Mouse (Mus musculus) cerebellum, adult 2 months (tissue): ENCODE results near the gene Gbf1. TPM values are rescaled to one million over a fixed set of nuclear protein-coding genes. Genes with fewer than 3 reads are reported as not detected.

Experiments used
- DNase-seq, 2 experiments: peaks; one replicate each; pipeline ENCODE4 v3.0.0; 2021
- H3K27ac ChIP-seq: fragments of 200-500 bp; 2 replicates; pipeline ENCODE4 v1.5.1; 2012; ENCODE audit warnings: low read length, control low read depth, inconsistent platforms; ENCODE audit not compliant: insufficient read depth
- H3K27me3 ChIP-seq: fragments of 200-500 bp; 2 replicates; pipeline ENCODE4 v1.6.1; 2012; ENCODE audit warnings: inconsistent platforms, mild to moderate bottlenecking, low read length, moderate library complexity; ENCODE audit not compliant: control insufficient read depth, insufficient read depth
- H3K4me1 ChIP-seq: fragments of 200-500 bp; 2 replicates; pipeline ENCODE4 v1.6.1; 2011; ENCODE audit warnings: low read length; ENCODE audit not compliant: control insufficient read depth, insufficient read depth
- H3K4me3 ChIP-seq: fragments of 200-500 bp; replicated peaks from 2 replicates; pipeline ENCODE3; 2011; ENCODE audit warnings: mild to moderate bottlenecking, low read depth, low read length, control low read depth; ENCODE audit not compliant: insufficient read depth
- CTCF ChIP-seq: fragments of 200-500 bp; IDR thresholded peaks from 2 replicates; pipeline ENCODE4 v1.5.1; 2011; ENCODE audit warnings: low read depth, mild to moderate bottlenecking, control low read depth, low read length, moderate library complexity, borderline replicate concordance; ENCODE audit not compliant: insufficient read depth
- POLR2A ChIP-seq: fragments of 200-500 bp; IDR thresholded peaks from 2 replicates; pipeline ENCODE4 v1.6.1; 2011; ENCODE audit warnings: low read length, control low read depth, borderline replicate concordance; ENCODE audit not compliant: insufficient read depth
- WGBS: fragments of 180-500 bp; shearing (Covaris S2); methylation state at CpG from one replicate; pipeline ENCODE4 v1.1.7; 2018; 5-methylcytosine and 5-hydroxymethylcytosine counted together
- polyA plus RNA-seq: library from polyadenylated mRNA; depleted of rRNA; stranded (reverse); fragments of >200 nt; gene quantifications from 2 replicates; pipeline ENCODE4 v1.2.3, GENCODE M21; 2012

The Gbf1 gene
- polyA plus RNA-seq, 1 experiment: 85.3 TPM

DNA sequence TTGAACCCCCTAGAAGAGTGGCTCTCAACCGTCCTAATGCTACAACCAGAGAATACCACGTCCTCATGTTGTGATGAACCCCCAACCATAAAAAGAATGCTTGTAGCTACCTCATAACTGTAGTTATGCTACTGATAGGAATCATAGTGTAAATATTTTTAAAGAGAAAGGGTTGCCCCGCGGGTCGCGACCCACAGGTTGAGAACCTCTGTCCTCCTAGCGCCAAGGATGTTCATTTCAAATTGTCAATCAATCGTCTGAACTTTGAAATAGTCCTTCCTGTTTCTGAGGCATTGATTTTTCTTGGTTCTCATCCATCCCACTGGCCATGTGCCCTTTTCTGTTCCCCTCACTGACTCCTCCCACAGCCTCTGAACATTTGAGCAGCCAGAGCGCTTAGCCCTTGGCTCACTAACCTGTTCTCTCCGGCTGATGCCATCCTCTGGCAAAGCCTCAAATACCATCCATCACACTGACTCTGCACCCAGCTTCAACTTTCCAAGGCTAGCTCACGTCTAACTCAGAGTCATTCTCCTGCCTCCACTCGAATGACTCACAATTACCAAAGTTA, 138.3 kb downstream of the Gbf1 start:
- TF ChIP-seq POLR2A (no peak), CTCF (no peak)
- H3K27ac ChIP-seq: no peak overlapping the region
- H3K4me1 ChIP-seq: peaks cover 19% of the 10 kb centered on the region
- no peak for DNase-seq
- H3K4me3 ChIP-seq: no peak overlapping the region
- WGBS: 47% methylated on average over 12 of the region's 12 CpGs
- no peaks in the 10 kb centered on the region for H3K27me3 ChIP-seq

DNA sequence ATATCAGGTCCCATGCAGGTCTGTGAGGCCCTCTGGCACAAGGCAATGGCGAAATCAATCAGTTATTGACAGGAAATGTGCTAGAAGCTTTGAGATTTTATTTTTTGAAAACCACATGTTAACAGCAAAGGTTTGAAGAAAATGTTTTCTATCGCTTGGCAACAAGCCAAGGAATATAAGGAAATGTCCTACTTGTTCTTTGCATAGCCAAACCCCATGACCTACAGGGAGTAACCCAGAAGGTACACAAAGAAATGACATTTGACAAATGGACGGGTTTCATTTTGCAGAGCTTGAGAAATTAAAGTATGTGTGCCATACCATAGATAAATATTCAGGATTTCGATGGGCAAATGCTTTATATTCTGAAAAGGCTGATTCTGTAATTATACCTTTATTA, 144.6 kb downstream of the Gbf1 start:
- no peak overlapping the region for H3K27ac ChIP-seq
- H3K4me1 ChIP-seq: no peaks in the 10 kb centered on the region
- no peak overlapping the region for H3K4me3 ChIP-seq
- TF ChIP-seq POLR2A: no peak
- no peak for TF ChIP-seq CTCF
- no peak for DNase-seq
- WGBS: 79% methylated on average over 4 of the region's 4 CpGs
- no peaks in the 10 kb centered on the region for H3K27me3 ChIP-seq

DNA sequence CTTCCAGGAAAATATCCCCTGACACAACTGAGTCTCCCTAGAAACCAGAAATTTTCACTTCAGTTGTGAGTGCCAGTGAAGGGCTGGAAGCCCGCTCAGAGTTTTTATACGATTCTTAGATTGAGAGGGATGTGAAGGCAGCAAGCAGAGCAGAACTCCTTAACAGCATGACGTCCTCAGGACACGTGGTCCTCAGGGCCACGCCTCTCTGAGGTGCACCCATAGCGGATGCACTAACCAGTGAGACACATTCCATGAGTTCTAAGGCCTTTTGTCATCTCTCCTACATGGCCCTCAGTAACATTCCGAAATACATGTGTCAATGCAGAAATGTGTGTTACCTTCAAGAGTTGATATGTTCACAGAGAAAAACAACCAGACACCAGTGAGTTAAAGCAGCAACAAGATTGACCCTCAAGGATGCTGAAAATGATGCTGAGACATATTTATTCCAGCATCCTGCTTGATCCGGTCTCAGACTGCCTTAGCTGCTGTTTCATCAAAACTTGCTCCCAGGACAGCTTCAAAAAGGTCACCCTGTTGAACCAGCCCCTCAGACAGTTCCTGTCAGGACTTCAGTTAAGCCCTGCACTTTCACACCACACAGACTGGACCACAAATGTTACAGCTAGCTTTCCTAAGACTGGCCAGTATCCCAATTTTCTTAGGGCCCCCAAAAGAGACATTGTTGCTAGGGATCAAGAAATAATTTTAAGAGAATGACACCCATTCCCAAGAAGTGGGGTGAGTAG, 148.2 kb downstream of the Gbf1 start:
- TF ChIP-seq POLR2A: no peak
- TF ChIP-seq CTCF: no peak
- 44% methylated on average over 8 of the region's 8 CpGs for whole genome bisulfite sequencing

DNA sequence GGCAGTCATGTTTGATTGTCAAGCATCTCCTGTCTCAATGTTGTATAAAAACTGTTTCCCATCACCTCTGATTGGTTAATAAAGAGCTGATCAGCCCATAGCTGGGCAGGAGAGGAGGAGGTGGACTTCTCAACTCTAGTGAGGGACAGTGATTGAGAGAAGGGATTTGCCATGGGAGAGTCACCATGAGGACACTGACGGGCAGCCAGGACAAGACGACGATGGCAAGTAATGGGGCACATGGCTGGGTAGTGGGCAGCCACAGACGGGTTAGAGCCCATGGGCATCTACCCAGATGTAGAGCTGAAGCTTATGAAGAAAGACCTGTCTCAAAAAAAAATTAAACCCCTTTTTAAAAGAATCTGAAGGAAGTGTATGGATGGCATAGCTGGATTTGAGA, 150.2 kb downstream of the Gbf1 start:
- 86% methylated on average over 4 of the region's 4 CpGs for WGBS
- H3K27ac ChIP-seq: no peak overlapping the region
- H3K4me1 ChIP-seq: 0 out of 2 replicates have a peak, but pooled peaks cover 4% of the 10 kb centered on the region
- TF ChIP-seq CTCF (no peak), POLR2A (no peak)
- DNase-seq: no peak
- no peaks in the 10 kb centered on the region; the same call in 1 of the 2 replicates for H3K27me3 ChIP-seq
- H3K4me3 ChIP-seq: no peak overlapping the region

More for the DNA sequence above, 148.2 kb downstream of the Gbf1 start:
- no peak overlapping the region for H3K27ac ChIP-seq
- DNase-seq: no peak
- H3K4me3 ChIP-seq: no peak overlapping the region
- H3K4me1 ChIP-seq: 0 out of 2 replicates have a peak, but pooled peaks cover 4% of the 10 kb centered on the region
- no peaks in the 10 kb centered on the region; the same call in 1 of the 2 replicates for H3K27me3 ChIP-seq

DNA sequence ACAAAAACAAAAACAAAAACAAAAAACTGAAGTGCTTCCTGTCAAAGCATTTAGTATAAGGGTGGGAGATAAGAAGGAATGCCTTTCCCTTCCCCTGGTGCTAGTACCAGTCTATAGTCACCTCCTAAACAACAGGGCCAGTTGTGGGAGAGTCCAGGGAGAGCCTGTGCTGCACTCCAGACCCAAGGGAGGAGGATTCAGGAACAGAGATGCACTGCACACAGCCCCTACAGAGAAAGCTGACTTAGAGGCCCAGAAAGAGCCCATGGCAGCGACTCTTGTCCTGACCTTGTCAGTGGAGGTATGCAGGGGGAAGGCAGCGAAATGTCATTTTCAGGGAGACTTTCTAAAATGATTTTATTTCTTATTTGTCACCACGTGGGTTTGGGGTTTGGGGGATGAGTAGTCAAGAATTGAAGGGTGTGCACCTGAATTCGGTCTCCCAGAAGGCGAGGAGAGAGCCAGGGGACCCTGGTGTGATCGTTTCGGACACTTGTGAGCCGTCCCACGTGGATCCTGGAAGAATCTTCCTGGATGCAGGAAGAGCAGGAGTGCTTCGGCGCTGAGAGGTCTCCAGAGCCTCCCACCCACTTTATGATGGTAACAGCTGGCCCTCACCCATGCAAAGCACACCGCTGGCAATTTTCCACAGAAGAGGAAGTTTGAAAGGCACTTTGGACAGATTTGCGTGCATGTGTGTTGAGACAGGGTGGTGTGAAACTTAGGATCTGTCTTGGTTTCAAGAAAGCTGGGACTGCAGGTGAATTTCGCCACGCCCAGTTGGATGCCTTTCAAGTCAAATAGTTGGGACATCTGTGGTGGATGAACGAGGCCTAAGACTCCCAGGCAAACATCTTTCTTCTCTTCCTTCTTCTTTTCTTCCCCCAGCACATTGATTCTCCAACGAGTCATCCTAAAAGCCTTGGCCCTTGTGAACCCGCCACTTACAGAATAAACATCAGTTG, 151.2 kb downstream of the Gbf1 start:
- DNase-seq: peak in 1 of 2 experiments; percentile 10
- H3K27ac ChIP-seq: no peak overlapping the region
- no peaks in the 10 kb centered on the region; the same call in 1 of the 2 replicates for H3K27me3 ChIP-seq
- no peak overlapping the region for H3K4me3 ChIP-seq
- 48% methylated on average over 18 of the region's 18 CpGs for WGBS
- TF ChIP-seq POLR2A: no peak
- TF ChIP-seq CTCF: no peak
- H3K4me1 ChIP-seq: 0 out of 2 replicates have a peak, but pooled peaks cover 4% of the 10 kb centered on the region

DNA sequence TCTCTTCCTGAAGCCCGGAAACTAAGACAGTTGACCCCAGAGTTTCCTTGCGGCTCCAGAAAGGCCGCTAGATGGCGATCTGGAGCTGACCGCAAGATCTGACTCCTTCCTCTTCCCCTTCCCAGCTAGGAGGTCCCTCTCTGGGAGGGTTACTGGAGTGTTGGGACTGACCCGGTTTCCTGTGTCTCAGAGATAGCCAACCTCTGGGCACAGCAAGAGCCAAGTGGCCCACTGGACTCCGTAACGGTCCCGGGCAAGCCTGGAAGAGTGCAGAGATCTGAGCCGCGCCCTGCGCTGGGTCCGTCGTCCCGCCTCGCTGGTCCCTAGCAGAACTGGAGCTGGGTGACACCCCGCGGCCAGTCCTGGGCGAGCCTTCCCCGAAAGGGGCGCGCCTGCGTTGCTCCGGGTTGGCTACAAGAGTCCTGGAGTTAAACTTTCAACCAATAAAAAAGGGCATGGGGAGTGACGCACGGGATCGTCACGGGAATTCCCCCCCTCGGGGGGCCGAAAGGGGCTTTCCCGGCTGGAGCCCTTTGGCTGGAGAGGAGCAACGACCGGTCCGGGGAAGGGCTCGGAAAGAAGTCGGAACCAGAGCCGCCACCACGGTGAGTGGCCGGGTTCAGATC, 152.0 kb downstream of the Gbf1 start, which contains the start of gene Nfkb2:
TSS of gene Nfkb2 (plus strand) at position 105 of the 626 bp plus-strand sequence.
- H3K27me3 ChIP-seq: no peaks in the 10 kb centered on the region; the same call in 1 of the 2 replicates
- WGBS: under 1% methylated on average over 39 of the region's 39 CpGs
- TF ChIP-seq POLR2A (no peak), CTCF (peak; percentile 88)
- peak within 1 kb of the TSS; percentile 72 for H3K4me3 ChIP-seq
- DNase-seq: peak; percentile 75 to 85
- peaks cover 4% of the 10 kb centered on the region; the same call in 1 of the 2 replicates for H3K4me1 ChIP-seq
- no peak within 1 kb of the TSS for H3K27ac ChIP-seq

DNA sequence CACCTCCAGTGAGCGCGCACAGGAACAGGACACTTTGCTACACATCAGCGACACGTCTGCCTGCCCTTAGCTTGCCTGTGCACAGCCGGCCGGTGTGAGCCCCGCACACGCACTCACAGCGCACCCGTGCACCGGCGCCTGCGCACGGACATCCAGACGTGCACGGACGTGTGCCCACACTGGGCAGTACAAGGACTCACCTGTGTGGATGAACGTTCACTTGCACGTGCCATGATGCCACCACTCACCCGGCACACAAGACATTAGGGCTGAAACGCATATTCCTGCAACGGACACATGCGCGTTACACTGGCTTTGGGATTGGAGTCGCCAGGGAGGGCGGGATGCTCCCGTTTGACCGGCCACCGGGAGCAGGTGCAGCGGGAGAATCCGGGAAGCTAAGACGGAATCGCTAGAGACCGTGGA, 152.6 kb downstream of the Gbf1 start:
- Histone ChIP-seq H3K27me3 (no peaks in the 10 kb centered on the region; the same call in 1 of the 2 replicates), H3K4me1 (peaks cover 8% of the 10 kb centered on the region; the same call in 1 of the 2 replicates), H3K27ac (no peak overlapping the region), H3K4me3 (peak overlapping the region; percentile 33)
- DNase-seq: peak; percentile 10 to 24
- TF ChIP-seq POLR2A: no peak
- no peak for TF ChIP-seq CTCF
- WGBS: 2% methylated on average over 34 of the region's 34 CpGs
